Mouse (Mus musculus): Measurements from ENCODE around the gene Ovca2.

The Ovca2 gene

GRCm38 (mm10) chr11:75178672-75179208 is at the start of gene Ovca2:
Gene Ovca2, minus strand, starts transcription at chr11:75178835.
- peak; percentile 92 to 95 for DNase-seq

GRCm38 (mm10) chr11:75227632-75228031 is 49.0 kb upstream of the Ovca2 start:
- no peak for DNase-seq

DNA sequence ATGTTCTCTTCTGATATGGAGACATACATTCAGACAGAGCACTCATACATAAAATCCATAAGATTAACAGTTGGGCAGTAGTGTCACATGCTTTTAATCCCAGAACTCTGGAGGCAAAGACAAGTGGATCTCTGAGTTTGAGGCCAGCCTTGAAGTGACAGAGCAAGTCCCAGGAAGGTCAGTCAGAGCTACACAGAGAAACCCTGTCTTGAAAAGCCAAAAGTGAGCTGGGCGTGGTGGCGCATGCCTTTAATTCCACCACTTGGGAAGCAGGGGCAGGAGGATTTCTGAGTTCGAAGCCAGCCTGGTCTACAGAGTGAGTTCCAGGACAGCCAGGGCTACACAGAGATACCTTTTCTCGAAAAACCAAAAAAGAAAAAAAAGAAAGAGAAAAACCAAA is 46.2 kb upstream of the Ovca2 start:
- DNase-seq = no peak

GRCm38 (mm10) chr11:75224062-75224461 is 45.4 kb upstream of the Ovca2 start:
- no peak for DNase-seq

- no peak for DNase-seq
Observed at GRCm38 (mm10) chr11:75220517-75221145, 42.0 kb upstream of the Ovca2 start.

DNA sequence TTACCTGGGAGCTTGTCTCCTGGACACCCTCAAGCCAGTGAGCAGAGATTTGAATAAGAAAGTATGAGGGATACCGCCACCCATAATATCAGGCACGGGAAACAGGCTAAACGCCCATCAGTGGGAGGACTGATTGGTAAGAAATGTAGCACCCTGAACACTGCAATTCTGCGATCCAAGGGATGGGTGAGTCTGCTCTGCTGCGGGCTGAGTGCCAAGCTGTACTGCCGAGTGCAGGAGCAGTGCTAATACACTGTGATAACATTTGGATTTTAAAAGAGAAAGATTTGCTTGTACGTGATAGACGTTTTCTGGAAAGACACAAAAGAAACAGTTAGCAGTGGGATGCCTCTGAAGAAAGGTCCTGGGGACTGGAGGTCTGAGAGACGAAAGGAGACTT is 41.5 kb upstream of the Ovca2 start:
- peak in 1 of 2 experiments; percentile 23 for DNase-seq

- no peak for DNase-seq
Observed at GRCm38 (mm10) chr11:75214081-75214950, 35.7 kb upstream of the Ovca2 start.

- DNase-seq = peak; percentile 70 to 76
Observed at GRCm38 (mm10) chr11:75213372-75214080, 34.9 kb upstream of the Ovca2 start.

DNA sequence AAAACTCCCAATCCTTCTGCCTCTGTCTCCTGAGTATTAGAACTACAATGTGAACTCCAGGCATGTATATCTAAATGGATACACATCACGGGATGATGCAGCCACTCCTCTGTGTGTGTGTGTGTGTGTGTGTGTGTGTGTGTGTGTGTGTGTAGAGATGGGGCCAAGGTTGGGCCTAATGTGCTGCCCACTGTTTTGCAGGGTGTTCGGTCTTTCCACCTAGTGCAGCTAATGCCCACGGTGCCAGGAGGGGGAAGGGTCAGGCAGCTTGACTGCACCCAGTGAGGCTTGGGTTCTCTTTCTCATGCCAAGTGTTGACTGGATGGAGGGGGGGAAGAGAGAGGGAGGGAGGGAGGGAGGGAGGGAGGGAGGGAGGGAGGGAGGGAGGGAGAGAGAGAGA is 34.2 kb upstream of the Ovca2 start:
- DNase-seq = no peak

GRCm38 (mm10) chr11:75212031-75212667 is 33.5 kb upstream of the Ovca2 start:
- DNase-seq = no peak

DNA sequence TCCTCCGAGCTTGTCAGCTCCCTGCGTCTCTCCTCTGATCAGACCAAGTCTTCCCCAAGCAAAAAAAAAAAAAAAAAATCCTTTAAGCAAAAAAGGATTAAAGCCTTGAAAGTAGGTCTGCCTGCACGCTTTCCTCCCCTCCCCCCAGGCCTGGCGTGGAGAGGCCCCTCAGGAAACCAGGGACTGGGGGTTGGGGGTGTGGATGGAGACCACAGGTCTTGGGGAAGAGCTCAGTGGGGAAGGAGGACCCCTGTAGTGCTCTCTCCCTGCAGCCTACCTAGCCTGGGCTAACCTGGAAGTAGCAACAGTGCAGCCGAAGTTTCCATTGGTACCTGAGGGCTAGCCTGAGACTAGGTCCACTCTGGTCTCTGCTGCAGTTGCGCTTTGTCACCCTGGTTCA is 32.1 kb upstream of the Ovca2 start:
- peak in 1 of 2 experiments; percentile 18 for DNase-seq

GRCm38 (mm10) chr11:75210093-75210492 is 31.5 kb upstream of the Ovca2 start:
- no peak for DNase-seq

DNA sequence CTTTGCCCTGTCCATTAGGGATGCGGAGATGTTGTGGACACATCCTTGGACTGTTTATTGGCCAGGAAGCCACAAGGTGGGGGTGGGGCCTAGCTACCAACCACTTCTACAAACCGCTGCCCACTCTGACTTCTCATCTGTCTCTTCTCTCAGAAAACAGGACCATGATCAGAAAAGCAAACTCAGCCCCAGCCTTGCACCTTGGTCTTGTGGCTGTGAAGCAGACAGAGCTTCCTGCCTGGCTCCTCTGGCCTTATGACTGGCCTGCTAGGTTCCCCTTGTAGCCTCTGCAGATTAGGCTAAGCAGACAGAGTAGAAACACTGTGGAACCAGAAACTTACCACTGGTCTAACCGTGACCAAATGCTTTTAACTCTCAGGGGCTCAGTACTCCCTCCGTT is 30.7 kb upstream of the Ovca2 start:
- no peak for DNase-seq

GRCm38 (mm10) chr11:75206347-75206746 is 27.7 kb upstream of the Ovca2 start:
- DNase-seq = no peak

GRCm38 (mm10) chr11:75204472-75204871 is 25.8 kb upstream of the Ovca2 start:
- peak in 1 of 2 experiments; percentile 17 for DNase-seq

GRCm38 (mm10) chr11:75203926-75204325 is 25.3 kb upstream of the Ovca2 start:
- no peak for DNase-seq

DNA sequence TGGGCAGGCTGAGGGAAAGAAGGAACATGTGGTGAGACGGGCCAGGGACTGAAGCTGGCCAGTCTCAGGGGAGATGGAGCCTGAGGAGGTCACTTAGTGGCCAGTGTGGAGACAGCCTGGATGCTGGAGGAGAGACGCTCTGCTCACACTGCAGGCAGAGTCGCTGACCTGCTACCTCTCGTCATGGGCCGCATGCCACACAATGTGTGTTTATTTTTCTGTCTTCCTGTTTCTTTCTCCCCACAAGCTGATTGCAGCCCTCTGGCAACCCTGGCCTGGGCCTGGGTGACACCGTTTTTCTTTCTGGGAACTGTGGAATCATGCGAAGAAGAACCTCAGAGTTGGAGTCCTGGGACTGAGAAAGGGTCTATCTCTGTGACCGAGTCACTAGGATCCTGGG is 23.1 kb upstream of the Ovca2 start:
- peak in 1 of 2 experiments; percentile 28 for DNase-seq

DNA sequence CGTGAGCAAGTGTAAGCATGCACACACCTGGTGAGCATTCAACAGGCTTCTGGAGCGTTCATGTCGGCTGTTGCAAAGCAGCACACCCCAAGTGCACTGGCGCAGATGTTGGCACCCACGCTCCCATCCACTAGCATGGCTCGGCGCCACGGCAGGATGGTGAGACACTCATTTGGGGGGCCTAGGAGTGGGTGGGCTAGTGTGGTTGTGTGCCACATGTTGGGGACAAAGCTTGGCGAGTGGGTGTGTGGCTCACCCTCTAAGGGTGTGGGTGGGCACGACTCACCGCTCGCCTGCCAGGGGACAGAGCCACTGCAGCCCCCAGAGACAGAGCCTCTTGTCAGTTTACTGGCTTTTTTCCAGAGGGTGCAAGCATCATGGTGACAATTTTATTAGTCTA is 22.3 kb upstream of the Ovca2 start:
- peak in 1 of 2 experiments; percentile 20 for DNase-seq

GRCm38 (mm10) chr11:75199951-75200350 is 21.3 kb upstream of the Ovca2 start:
- no peak for DNase-seq

DNA sequence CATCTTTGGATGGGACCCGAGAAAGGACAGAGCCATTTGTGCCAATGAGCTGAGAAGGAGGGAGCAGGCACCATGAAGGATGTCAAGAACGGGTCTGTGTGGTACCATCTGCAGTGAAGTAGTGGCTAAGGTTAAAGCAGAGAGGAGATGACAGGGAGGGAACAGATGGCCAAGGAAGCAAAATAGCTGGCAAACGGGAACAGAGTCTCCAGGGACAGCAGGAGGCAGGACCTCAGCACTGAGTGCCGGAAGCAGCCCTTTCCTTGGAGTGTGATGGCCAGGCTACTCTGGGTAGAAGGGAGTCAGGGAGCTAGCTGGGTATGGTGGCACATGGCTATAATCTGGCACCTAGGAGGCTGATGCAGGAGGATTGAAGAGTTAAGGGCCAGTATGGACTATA is 20.2 kb upstream of the Ovca2 start:
- DNase-seq = peak in 1 of 2 experiments; percentile 23

GRCm38 (mm10) chr11:75197956-75198355 is 19.3 kb upstream of the Ovca2 start:
- no peak for DNase-seq

- DNase-seq = peak in 1 of 2 experiments; percentile 16
Observed at GRCm38 (mm10) chr11:75196131-75196530, 17.5 kb upstream of the Ovca2 start.
